Mouse (Mus musculus) kidney, adult 2 months (tissue): ENCODE results near the gene Ubac2.

Experiments used
- CTCF ChIP-seq: fragments of 200-500 bp; conservative IDR thresholded peaks from 2 replicates; pipeline ENCODE4 v1.5.1; 2011; ENCODE audit warnings: low read depth, mild to moderate bottlenecking, control low read depth, low read length, moderate library complexity, mixed read lengths; ENCODE audit not compliant: insufficient read depth, insufficient read length
- POLR2A ChIP-seq: fragments of 200-500 bp; IDR thresholded peaks from one replicate; pipeline ENCODE4 v1.6.1; 2011; ENCODE audit warnings: low read depth, low read length, control low read depth

GRCm38 (mm10) chr14:121989869-121990268, 111.4 kb downstream of the Ubac2 start:
- TF ChIP-seq POLR2A (no peak), CTCF (no peak)
